Mouse (Mus musculus): ENCODE results near the gene Arih2.

Arih2 gene

GRCm38 (mm10) chr9:108579344-108579690, 69.9 kb downstream of the Arih2 start:
- no peak for DNase-seq (ENCODE audit: low read depth, low spot score)

- peak; percentile 95 for DNase-seq (ENCODE audit: low read depth, low spot score)
Measured at GRCm38 (mm10) chr9:108578545-108579343, 70.4 kb downstream of the Arih2 start, which contains the start of gene Wdr6. Gene Wdr6, minus strand, starts transcription at chr9:108578739.

- DNase-seq (ENCODE audit: low read depth, low spot score) = peak; percentile 59
Measured at GRCm38 (mm10) chr9:108577934-108578544, 71.1 kb downstream of the Arih2 start.

GRCm38 (mm10) chr9:108577025-108577424, 72.2 kb downstream of the Arih2 start:
- DNase-seq (ENCODE audit: low read depth, low spot score) = no peak

- DNase-seq (ENCODE audit: low read depth, low spot score) = no peak
Measured at GRCm38 (mm10) chr9:108575321-108576297, 73.6 kb downstream of the Arih2 start.

GRCm38 (mm10) chr9:108574921-108575320, 74.3 kb downstream of the Arih2 start:
- DNase-seq (ENCODE audit: low read depth, low spot score) = no peak

- DNase-seq (ENCODE audit: low read depth, low spot score) = peak; percentile 83
Measured at GRCm38 (mm10) chr9:108573774-108574690, 75.2 kb downstream of the Arih2 start.

- DNase-seq (ENCODE audit: low read depth, low spot score) = no peak
Measured at GRCm38 (mm10) chr9:108572321-108572720, 76.9 kb downstream of the Arih2 start.

- no peak for DNase-seq (ENCODE audit: low read depth, low spot score)
Measured at GRCm38 (mm10) chr9:108571401-108571973, 77.7 kb downstream of the Arih2 start.

GRCm38 (mm10) chr9:108570207-108570896, 78.8 kb downstream of the Arih2 start:
- DNase-seq (ENCODE audit: low read depth, low spot score) = peak; percentile 92

- peak; percentile 91 for DNase-seq (ENCODE audit: low read depth, low spot score)
Measured at GRCm38 (mm10) chr9:108569381-108570206, 79.6 kb downstream of the Arih2 start, which contains the start of gene Dalrd3. Gene Dalrd3, plus strand, starts transcription at chr9:108569886.

GRCm38 (mm10) chr9:108568511-108568921, 80.7 kb downstream of the Arih2 start:
- DNase-seq (ENCODE audit: low read depth, low spot score) = peak; percentile 35

GRCm38 (mm10) chr9:108567931-108568419, 81.2 kb downstream of the Arih2 start:
- no peak for DNase-seq (ENCODE audit: low read depth, low spot score)

- peak; percentile 97 for DNase-seq (ENCODE audit: low read depth, low spot score)
Measured at GRCm38 (mm10) chr9:108566815-108567776, 82.1 kb downstream of the Arih2 start, which contains the start of gene Ndufaf3. Gene Ndufaf3, minus strand, starts transcription at chr9:108567434.

GRCm38 (mm10) chr9:108565881-108566814, 83.0 kb downstream of the Arih2 start:
- DNase-seq (ENCODE audit: low read depth, low spot score) = peak; percentile 16

- DNase-seq (ENCODE audit: low read depth, low spot score) = no peak
Measured at GRCm38 (mm10) chr9:108564131-108564530, 85.1 kb downstream of the Arih2 start.

Data from CD4-positive, CD25-positive, alpha-beta regulatory T cell, adult 2 months (primary cell).